Mouse (Mus musculus) kidney, postnatal 0 days (tissue): ENCODE data around the gene Dmgdh. TPM values are rescaled to one million over a fixed set of nuclear protein-coding genes. Genes with fewer than 3 reads are reported as not detected.

ENCODE experiments used
- ATAC-seq: fragments of 200-750 bp; cut with Nextera tagmentation; replicated peaks from 2 replicates; pipeline ENCODE4 v1.8.0; 2017; ENCODE audit warnings: low read depth, moderate number of reproducible peaks, moderate TSS enrichment, moderate library complexity; ENCODE audit not compliant: low FRiP score
- DNase-seq: peaks from one replicate; pipeline ENCODE4 v3.0.0-alpha.2; 2016; ENCODE audit warnings: low spot score
- H3K27ac ChIP-seq: fragments of 300-500 bp; sonication (generic); 2 replicates; pipeline ENCODE4 v1.5.1; 2014; ENCODE audit warnings: mild to moderate bottlenecking
- H3K27me3 ChIP-seq: fragments of 300-500 bp; sonication (generic); 2 replicates; pipeline ENCODE4 v1.6.1; 2014; ENCODE audit warnings: low read length, mixed read lengths; ENCODE audit not compliant: insufficient read depth
- H3K36me3 ChIP-seq: fragments of 300-500 bp; sonication (generic); 2 replicates; pipeline ENCODE4 v1.6.1; 2014; ENCODE audit warnings: low read length, mixed read lengths; ENCODE audit not compliant: insufficient read depth
- H3K4me1 ChIP-seq: fragments of 300-500 bp; sonication (generic); replicated peaks from 2 replicates; pipeline ENCODE4 v1.6.1; 2014; ENCODE audit warnings: antibody characterized with exemption, low read length, mixed read lengths; ENCODE audit not compliant: insufficient read depth
- H3K4me2 ChIP-seq: fragments of 300-500 bp; sonication (generic); 2 replicates; pipeline ENCODE4 v1.6.1; 2014; ENCODE audit warnings: mild to moderate bottlenecking, low read length, moderate library complexity, mixed read lengths
- H3K4me3 ChIP-seq: fragments of 300-500 bp; sonication (generic); replicated peaks from 2 replicates; pipeline ENCODE4 v1.5.1; 2014; ENCODE audit warnings: low read depth, low read length
- H3K9ac ChIP-seq: fragments of 300-500 bp; sonication (generic); 2 replicates; pipeline ENCODE4 v1.6.1; 2014; ENCODE audit warnings: low read depth, low read length
- H3K9me3 ChIP-seq: fragments of 300-500 bp; sonication (generic); replicated peaks from 2 replicates; pipeline ENCODE4 v1.6.1; 2016; ENCODE audit warnings: low read length, inconsistent platforms, mixed read lengths
- CTCF ChIP-seq: IDR thresholded peaks from 2 replicates; pipeline ENCODE4 v1.5.1; 2016; ENCODE audit warnings: antibody characterized with exemption, low read depth, mild to moderate bottlenecking, moderate library complexity
- WGBS: fragments of 180-500 bp; shearing (Covaris S2); extraction: QIAGEN DNeasy Blood & Tissue Kit; methylation state at CpG from one replicate; pipeline ENCODE4 v1.1.7; 2014; 5-methylcytosine and 5-hydroxymethylcytosine counted together
- polyA plus RNA-seq: library from polyadenylated mRNA; unstranded; fragments of >200 nt; fragmentation: Nextera tagmentation; extraction: Ambion mirVana; gene quantifications from 2 replicates; pipeline ENCODE4 v1.2.1, GENCODE M21; 2015

Dmgdh gene
- polyA plus RNA-seq, 1 experiment from 2014 or later: 5.9 TPM

- Histone ChIP-seq H3K4me2 (no peak overlapping the region), H3K4me3 (no peak overlapping the region), H3K4me1 (no peaks in the 10 kb centered on the region), H3K9me3 (no peaks in the 10 kb centered on the region), H3K27me3 (no peaks in the 10 kb centered on the region), H3K9ac (no peak overlapping the region), H3K27ac (no peak overlapping the region), H3K36me3 (no peaks in the 10 kb centered on the region)
- no peak for ATAC-seq
- TF ChIP-seq CTCF: no peak
- 75% methylated on average over 3 of the region's 3 CpGs for WGBS
- no peak for DNase-seq
Measured at GRCm38 (mm10) chr13:93762879-93763278, 88.6 kb downstream of the Dmgdh start.

GRCm38 (mm10) chr13:93764321-93764973 is 90.2 kb downstream of the Dmgdh start:
- WGBS: 76% methylated on average over 13 of the region's 13 CpGs
- Histone ChIP-seq H3K27me3 (no peaks in the 10 kb centered on the region), H3K4me2 (no peak overlapping the region), H3K4me1 (no peaks in the 10 kb centered on the region), H3K27ac (no peak overlapping the region), H3K9me3 (no peaks in the 10 kb centered on the region), H3K4me3 (no peak overlapping the region), H3K36me3 (no peaks in the 10 kb centered on the region), H3K9ac (no peak overlapping the region)
- TF ChIP-seq CTCF: no peak
- DNase-seq (no peak), ATAC-seq (no peak)

- Histone ChIP-seq H3K36me3 (no peaks in the 10 kb centered on the region), H3K9ac (peak overlapping the region; percentile 78), H3K27ac (peak overlapping the region; percentile 67), H3K4me3 (peak overlapping the region; percentile 50), H3K27me3 (no peaks in the 10 kb centered on the region), H3K9me3 (no peaks in the 10 kb centered on the region), H3K4me1 (peaks cover 12% of the 10 kb centered on the region), H3K4me2 (peak overlapping the region; percentile 80)
- ATAC-seq: no peak
- no peak for TF ChIP-seq CTCF
- DNase-seq: peak; percentile 69
- WGBS: 20% methylated on average over 9 of the region's 9 CpGs
Measured at GRCm38 (mm10) chr13:93771031-93771587, 96.9 kb downstream of the Dmgdh start.

GRCm38 (mm10) chr13:93771588-93772278 is 97.5 kb downstream of the Dmgdh start, which contains the start of gene Arsb:
Gene Arsb, plus strand, starts transcription at chr13:93771630.
- Histone ChIP-seq H3K9ac (peak within 1 kb of the TSS; percentile 78), H3K36me3 (no peaks in the 10 kb centered on the region), H3K4me3 (peak within 1 kb of the TSS; percentile 50), H3K4me1 (peaks cover 12% of the 10 kb centered on the region), H3K9me3 (no peaks in the 10 kb centered on the region), H3K27ac (peak within 1 kb of the TSS; percentile 67), H3K4me2 (peak within 1 kb of the TSS; percentile 80), H3K27me3 (no peaks in the 10 kb centered on the region)
- peak; percentile 92 for DNase-seq
- ATAC-seq: peak; percentile 94
- peak; percentile 70 for TF ChIP-seq CTCF
- whole genome bisulfite sequencing: under 1% methylated on average over 66 of the region's 66 CpGs

GRCm38 (mm10) chr13:93772279-93772636 is 98.0 kb downstream of the Dmgdh start:
- Histone ChIP-seq H3K27me3 (no peaks in the 10 kb centered on the region), H3K9ac (peak overlapping the region; percentile 78), H3K9me3 (no peaks in the 10 kb centered on the region), H3K4me2 (peak overlapping the region; percentile 80), H3K36me3 (no peaks in the 10 kb centered on the region), H3K4me1 (peaks cover 12% of the 10 kb centered on the region), H3K27ac (peak overlapping the region; percentile 67), H3K4me3 (peak overlapping the region; percentile 50)
- WGBS: 19% methylated on average over 8 of the region's 8 CpGs
- TF ChIP-seq CTCF: no peak
- ATAC-seq (peak; percentile 62), DNase-seq (no peak)

- H3K4me2 ChIP-seq: peak overlapping the region; percentile 80
- no peak for TF ChIP-seq CTCF
- H3K27me3 ChIP-seq: no peaks in the 10 kb centered on the region
- 45% methylated on average over 7 of the region's 7 CpGs for WGBS
- H3K36me3 ChIP-seq: no peaks in the 10 kb centered on the region
- DNase-seq (no peak), ATAC-seq (no peak)
- no peak overlapping the region for H3K27ac ChIP-seq
- H3K9ac ChIP-seq: 0 out of 2 replicates have a peak overlapping the region, but pooled peaks have one; percentile 78
- no peaks in the 10 kb centered on the region for H3K9me3 ChIP-seq
- peaks cover 12% of the 10 kb centered on the region for H3K4me1 ChIP-seq
- H3K4me3 ChIP-seq: peak overlapping the region; percentile 50; the same call in 1 of the 2 replicates
Measured at GRCm38 (mm10) chr13:93772861-93773260, 98.6 kb downstream of the Dmgdh start.
